Mouse (Mus musculus): Measurements from ENCODE around the gene Trex1. TPM values are rescaled to one million over a fixed set of nuclear protein-coding genes. Genes with fewer than 3 reads are reported as not detected.

Gene Trex1
- polyA plus RNA-seq, 1 experiment from 2014 or later: 10.6 TPM

DNA sequence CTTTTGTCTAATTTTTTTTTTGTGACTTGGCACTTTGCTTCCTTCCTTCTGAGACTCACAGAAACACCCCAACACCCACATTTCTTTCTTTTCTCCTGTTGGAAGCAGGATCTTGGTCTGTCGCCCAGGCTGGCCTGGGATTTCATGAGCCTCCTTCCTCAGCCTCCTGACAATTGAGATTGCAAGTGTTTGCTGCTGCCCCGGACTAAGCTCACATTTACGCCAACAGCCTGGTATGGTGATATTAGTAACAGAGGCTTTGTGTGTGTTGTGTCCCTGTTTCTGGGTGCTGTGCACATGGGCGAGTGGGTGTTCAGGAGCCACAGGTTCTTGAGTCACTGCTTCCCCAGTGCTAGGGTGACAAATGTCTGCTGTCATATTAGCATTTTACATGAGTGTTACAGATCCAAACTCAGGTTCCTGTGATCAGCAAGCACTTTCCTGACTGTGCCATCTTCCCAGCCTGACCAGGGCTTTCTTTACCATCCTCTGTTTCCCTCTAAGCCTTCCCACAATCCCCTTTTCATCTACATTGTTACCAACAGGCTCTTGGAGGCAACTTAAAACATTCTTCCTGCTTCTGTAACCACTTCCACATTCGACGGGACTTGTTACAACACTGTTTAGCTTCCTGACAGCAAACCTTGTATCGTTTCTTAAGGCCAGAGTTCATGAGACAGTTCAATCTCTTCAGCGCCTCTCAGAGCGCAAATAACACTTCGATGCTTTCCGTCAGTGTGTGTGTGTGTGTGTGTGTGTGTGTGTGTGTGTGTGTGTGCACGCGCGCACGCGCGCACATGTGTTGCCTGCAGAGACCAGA lies 36.5 kb downstream of the Trex1 start:
- ATAC-seq (ENCODE audit: insufficient read depth): no peak
- no peaks in the 10 kb centered on the region for H3K9me3 ChIP-seq (ENCODE audit: low read depth, low read length)
- WGBS: 74% methylated on average over 17 of the region's 17 CpGs

DNA sequence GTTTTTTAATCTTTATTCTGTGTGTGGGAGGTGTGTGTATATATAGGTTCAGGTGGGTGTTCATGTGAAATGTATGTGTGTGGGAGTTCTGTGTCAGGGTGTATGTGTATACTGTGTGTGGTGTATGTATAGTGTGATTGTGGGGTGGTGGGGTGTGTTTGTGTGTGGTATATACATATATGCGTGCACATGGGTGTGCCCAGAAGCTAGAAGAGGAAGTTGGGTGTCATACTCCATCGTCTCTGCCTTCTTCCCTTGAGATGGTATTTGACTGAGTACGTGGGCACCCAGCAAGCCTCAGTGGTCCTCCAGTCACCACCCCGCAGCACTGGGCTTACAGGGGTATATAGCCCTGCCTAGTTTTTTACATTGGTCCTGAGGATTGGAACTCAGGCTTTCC lies 38.1 kb downstream of the Trex1 start:
- H3K36me3 ChIP-seq (ENCODE audit: insufficient read depth): no peaks in the 10 kb centered on the region
- H3K4me3 ChIP-seq (ENCODE audit: low read depth, low read length): no peak overlapping the region
- ATAC-seq (ENCODE audit: insufficient read depth): no peak
- no peak for TF ChIP-seq CTCF (IDR thresholded peaks at IDR 0.05; ENCODE audit: low read depth)
- H3K9ac ChIP-seq: no peak overlapping the region
- no peaks in the 10 kb centered on the region for H3K4me1 ChIP-seq (ENCODE audit: insufficient read depth)
- H3K4me2 ChIP-seq: no peak overlapping the region
- no peak overlapping the region for H3K27ac ChIP-seq (ENCODE audit: low read depth)
- no peak for DNase-seq
- no peaks in the 10 kb centered on the region for H3K9me3 ChIP-seq (ENCODE audit: low read depth, low read length)
- no peaks in the 10 kb centered on the region for H3K27me3 ChIP-seq (ENCODE audit: insufficient read depth, low read length)
- 88% methylated on average over 4 of the region's 4 CpGs for WGBS

More for the DNA sequence above, 36.5 kb downstream of the Trex1 start:
- no peak for DNase-seq
- no peak overlapping the region for H3K9ac ChIP-seq
- H3K4me1 ChIP-seq (ENCODE audit: insufficient read depth): no peaks in the 10 kb centered on the region
- no peak for TF ChIP-seq CTCF (IDR thresholded peaks at IDR 0.05; ENCODE audit: low read depth)
- H3K4me3 ChIP-seq (ENCODE audit: low read depth, low read length): no peak overlapping the region
- no peaks in the 10 kb centered on the region for H3K27me3 ChIP-seq (ENCODE audit: insufficient read depth, low read length)
- no peak overlapping the region for H3K27ac ChIP-seq (ENCODE audit: low read depth)
- no peak overlapping the region for H3K4me2 ChIP-seq
- no peaks in the 10 kb centered on the region for H3K36me3 ChIP-seq (ENCODE audit: insufficient read depth)

DNA sequence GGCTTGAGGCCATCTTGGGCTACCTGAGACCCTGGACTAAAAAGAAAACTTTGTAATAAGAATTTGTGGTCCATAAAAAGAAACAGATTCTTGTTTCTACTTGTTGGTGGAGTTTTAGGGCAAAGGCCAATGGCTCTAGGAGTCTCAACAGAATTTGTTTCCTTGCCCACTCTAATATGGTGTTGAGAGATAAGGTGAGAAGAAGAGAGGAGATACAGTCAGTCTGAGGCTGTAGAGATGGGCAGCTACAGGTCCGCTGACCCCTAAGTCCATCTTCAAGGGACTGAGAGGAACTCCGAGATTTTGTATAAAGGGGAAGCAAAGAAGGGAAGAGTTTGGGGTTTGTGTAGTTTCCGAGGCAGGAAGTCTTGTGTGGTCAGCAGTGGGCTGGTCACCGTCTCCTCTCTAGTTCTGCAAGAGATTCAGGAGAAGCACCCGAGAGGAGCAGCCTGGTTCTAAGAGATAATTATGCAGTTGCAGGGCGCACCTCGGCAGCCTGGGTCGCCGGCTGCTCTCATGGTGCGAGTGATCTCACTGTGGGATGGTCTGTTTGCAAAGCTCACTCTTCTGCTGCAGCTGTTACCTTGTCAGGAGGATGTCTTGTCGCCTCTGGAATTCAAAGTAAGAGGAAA lies 42.4 kb downstream of the Trex1 start:
- no peak for TF ChIP-seq CTCF (IDR thresholded peaks at IDR 0.05; ENCODE audit: low read depth)
- H3K4me3 ChIP-seq (ENCODE audit: low read depth, low read length): no peak overlapping the region
- DNase-seq (no peak), ATAC-seq (ENCODE audit: insufficient read depth) (no peak)
- no peak overlapping the region for H3K9ac ChIP-seq
- H3K27me3 ChIP-seq (ENCODE audit: insufficient read depth, low read length): no peaks in the 10 kb centered on the region
- no peaks in the 10 kb centered on the region for H3K9me3 ChIP-seq (ENCODE audit: low read depth, low read length)
- no peaks in the 10 kb centered on the region for H3K4me1 ChIP-seq (ENCODE audit: insufficient read depth)
- 46% methylated on average over 11 of the region's 11 CpGs for WGBS
- no peak overlapping the region for H3K27ac ChIP-seq (ENCODE audit: low read depth)
- no peak overlapping the region for H3K4me2 ChIP-seq
- H3K36me3 ChIP-seq (ENCODE audit: insufficient read depth): no peaks in the 10 kb centered on the region

DNA sequence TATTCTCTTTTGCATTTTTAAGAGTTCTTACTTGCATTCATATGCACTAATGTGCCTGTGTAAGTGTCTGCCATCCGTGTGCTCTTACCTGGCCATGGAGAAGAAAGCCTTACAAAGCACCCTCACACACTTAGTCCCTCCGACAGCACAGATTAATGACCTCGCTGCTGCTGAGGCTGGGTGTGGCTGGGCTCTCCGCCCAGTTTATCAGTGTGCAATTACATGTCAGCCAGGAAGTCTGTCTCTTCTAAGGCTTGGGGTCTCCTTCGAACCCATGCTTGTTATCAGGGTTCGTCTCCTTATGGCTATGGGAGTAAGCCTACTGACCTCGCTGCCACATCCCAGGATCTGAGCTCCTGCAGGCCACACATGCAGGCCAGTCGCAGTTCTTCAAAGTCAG lies 44.1 kb downstream of the Trex1 start:
- TF ChIP-seq CTCF (IDR thresholded peaks at IDR 0.05; ENCODE audit: low read depth): no peak
- H3K27ac ChIP-seq (ENCODE audit: low read depth): no peak overlapping the region
- no peak overlapping the region for H3K4me2 ChIP-seq
- no peaks in the 10 kb centered on the region for H3K4me1 ChIP-seq (ENCODE audit: insufficient read depth)
- ATAC-seq (ENCODE audit: insufficient read depth) (no peak), DNase-seq (no peak)
- H3K36me3 ChIP-seq (ENCODE audit: insufficient read depth): 0 out of 2 replicates have a peak, but pooled peaks cover 1% of the 10 kb centered on the region
- no peak overlapping the region for H3K4me3 ChIP-seq (ENCODE audit: low read depth, low read length)
- H3K9me3 ChIP-seq (ENCODE audit: low read depth, low read length): no peaks in the 10 kb centered on the region
- no peaks in the 10 kb centered on the region for H3K27me3 ChIP-seq (ENCODE audit: insufficient read depth, low read length)
- WGBS: 50% methylated on average over 8 of the region's 8 CpGs
- no peak overlapping the region for H3K9ac ChIP-seq

DNA sequence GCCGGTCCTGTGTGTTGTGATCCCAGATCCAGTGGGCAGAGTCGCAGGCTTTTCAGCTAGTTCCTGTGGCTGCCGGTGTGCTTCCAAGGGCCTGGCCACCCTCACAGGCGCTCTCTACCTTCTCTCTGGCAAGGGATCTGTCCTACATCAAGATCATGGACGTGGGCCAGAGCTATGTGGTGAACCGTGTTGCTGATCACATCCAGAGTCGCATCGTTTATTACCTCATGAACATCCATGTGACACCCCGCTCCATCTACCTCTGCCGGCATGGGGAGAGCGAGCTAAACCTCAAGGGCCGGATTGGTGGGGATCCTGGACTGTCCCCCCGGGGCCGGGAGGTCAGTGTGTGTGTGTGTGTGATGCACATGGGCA lies 49.2 kb downstream of the Trex1 start:
- TF ChIP-seq CTCF (IDR thresholded peaks at IDR 0.05; ENCODE audit: low read depth): no peak
- H3K27me3 ChIP-seq (ENCODE audit: insufficient read depth, low read length): no peaks in the 10 kb centered on the region
- DNase-seq: no peak
- H3K9me3 ChIP-seq (ENCODE audit: low read depth, low read length): no peaks in the 10 kb centered on the region
- 79% methylated on average over 14 of the region's 14 CpGs for WGBS
- ATAC-seq (ENCODE audit: insufficient read depth): no peak
- H3K36me3 ChIP-seq (ENCODE audit: insufficient read depth): 0 out of 2 replicates have a peak, but pooled peaks cover 7% of the 10 kb centered on the region
- H3K4me2 ChIP-seq: no peak overlapping the region
- no peak overlapping the region for H3K27ac ChIP-seq (ENCODE audit: low read depth)
- H3K4me1 ChIP-seq (ENCODE audit: insufficient read depth): no peaks in the 10 kb centered on the region
- H3K9ac ChIP-seq: no peak overlapping the region
- H3K4me3 ChIP-seq (ENCODE audit: low read depth, low read length): no peak overlapping the region

DNA sequence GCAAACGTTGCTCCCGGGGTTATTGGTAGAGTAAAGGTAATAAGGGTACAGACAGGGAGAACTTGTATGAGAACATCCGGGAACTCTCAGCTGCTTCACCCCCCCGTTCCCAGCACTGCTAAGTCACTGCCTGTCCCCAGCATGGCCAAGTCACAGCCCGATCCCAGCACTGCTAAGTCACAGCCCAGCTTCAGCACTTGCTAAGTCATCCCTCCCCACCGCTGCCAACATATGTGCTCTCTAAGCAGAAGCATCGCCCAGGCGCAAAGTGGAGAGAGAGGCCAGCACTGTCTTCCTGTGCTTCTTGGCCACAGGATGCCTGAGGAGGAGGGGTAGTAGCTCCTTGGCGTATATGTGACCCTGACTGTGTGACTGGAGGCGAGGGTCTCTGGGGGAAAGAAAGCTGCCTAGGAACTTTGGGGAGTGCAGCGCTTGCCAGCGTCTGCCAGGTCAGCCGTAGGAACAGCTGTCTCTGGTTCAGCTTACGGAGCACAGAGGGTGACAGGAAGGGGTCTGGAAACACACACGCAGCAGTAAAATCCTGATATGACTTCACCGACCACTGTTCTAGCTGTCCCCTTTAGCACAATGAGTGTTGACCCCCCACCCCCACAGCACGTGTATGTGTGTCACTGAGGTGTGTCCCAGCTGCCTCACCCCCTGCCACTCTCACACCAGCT lies 49.8 kb downstream of the Trex1 start:
- 36% methylated on average over 17 of the region's 17 CpGs for WGBS
- no peak overlapping the region for H3K4me2 ChIP-seq
- H3K27me3 ChIP-seq (ENCODE audit: insufficient read depth, low read length): no peaks in the 10 kb centered on the region
- H3K27ac ChIP-seq (ENCODE audit: low read depth): no peak overlapping the region
- no peaks in the 10 kb centered on the region for H3K4me1 ChIP-seq (ENCODE audit: insufficient read depth)
- H3K9me3 ChIP-seq (ENCODE audit: low read depth, low read length): no peaks in the 10 kb centered on the region
- H3K36me3 ChIP-seq (ENCODE audit: insufficient read depth): 0 out of 2 replicates have a peak, but pooled peaks cover 7% of the 10 kb centered on the region
- no peak for TF ChIP-seq CTCF (IDR thresholded peaks at IDR 0.05; ENCODE audit: low read depth)
- DNase-seq (peak; percentile 39), ATAC-seq (ENCODE audit: insufficient read depth) (peak; percentile 49; the same call in 1 of the 2 replicates)
- no peak overlapping the region for H3K9ac ChIP-seq
- no peak overlapping the region for H3K4me3 ChIP-seq (ENCODE audit: low read depth, low read length)

Measured in lung, embryonic 14.5 days (tissue).